Mouse (Mus musculus) neural tube, embryonic 10.5 days (tissue): ENCODE results near the gene Vmn1r53.
"Not testable (repeated sequence)": the region's sequence is repeated elsewhere in the genome, so short reads cannot be mapped to it uniquely, and the experiment has no call there.

ENCODE experiments used
- DNase-seq: peaks from one replicate; pipeline ENCODE4 v3.0.0-alpha.2; 2017; ENCODE audit warnings: low spot score; ENCODE audit errors: extremely low spot score

Gene Vmn1r53

DNA sequence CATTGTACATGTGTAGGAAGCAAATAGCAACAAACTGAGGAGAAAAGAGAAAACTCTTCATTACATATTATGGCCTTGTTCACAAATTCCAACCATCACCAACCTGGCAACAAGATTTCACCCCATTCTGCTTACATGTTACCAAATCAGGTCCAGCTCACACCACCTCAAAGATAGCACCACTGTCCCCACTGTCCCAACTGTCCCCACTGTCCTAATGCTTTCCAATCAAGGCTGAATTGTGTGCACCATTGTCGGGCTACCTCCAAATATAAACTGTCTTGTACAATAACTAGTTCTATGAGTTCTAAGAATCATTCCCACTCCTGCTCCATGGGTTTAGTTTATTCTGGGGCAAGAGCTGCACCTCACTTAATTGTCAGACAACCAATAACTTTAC, at the start of gene Vmn1r53:
Gene Vmn1r53, minus strand, starts transcription at position 101 of the 400 bp plus-strand sequence.
- no peak for DNase-seq

DNA sequence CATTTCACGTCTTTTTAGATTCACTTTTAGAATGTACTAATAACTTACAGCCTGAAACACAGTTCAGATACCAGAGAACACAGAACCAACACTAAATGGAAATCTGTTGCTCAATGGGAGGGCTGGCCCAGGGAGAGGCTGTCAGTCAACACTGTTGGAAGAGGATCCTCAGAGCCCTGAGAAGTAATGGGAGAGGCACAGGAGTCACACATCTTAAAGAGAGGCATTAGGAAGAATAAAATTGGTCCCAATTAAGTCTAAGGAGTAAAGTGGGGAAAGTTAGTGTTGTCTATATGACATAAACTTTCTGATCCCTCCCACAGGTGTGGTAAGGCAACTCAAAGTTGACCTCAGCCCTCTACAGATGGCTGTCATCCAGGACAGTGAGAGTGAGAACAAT, 21.8 kb upstream of the Vmn1r53 start, which contains the start of gene Vmn1r54:
Gene Vmn1r54, plus strand, starts transcription at position 301 of the 400 bp plus-strand sequence.
- no peak for DNase-seq

DNA sequence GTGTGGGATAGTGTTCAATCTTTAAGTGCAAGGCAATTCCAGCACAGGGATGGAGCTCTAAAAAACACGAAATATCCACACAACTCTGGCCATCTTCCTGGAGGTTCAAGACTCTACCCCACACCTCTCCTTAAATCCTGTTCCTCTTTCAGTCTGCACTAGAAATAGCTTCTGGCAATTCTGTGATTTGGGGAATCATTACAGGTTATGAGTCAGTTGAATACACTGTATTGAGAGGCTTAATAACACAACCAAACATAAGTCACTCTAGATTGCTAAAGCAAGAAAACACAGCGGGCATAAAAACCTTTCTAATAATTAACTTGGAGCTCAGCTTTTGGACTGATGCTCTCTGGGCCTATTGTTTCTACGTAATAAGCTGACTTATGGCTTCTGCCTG, 19.8 kb upstream of the Vmn1r53 start:
- no peak for DNase-seq

DNA sequence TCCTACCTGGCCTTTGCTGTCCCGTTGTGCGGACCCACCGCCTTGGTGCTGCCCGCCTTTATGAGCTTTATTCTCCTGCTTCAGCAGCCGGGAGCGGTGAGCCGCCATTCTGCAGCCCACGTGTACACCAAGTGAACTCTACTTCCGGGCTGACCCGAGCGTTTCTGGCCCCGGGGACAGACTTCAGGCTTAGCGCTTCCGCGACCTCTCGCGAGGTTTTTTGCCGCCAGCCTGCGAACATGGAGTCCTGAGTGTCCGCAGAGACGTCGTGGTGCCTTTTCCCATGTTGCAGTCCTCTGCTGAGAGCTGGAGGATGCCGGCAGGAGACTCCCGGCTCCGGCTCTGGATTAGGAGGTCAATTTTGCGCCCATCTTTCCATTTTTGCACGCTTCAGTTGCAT, 8.4 kb upstream of the Vmn1r53 start:
- DNase-seq, result no peak

DNA sequence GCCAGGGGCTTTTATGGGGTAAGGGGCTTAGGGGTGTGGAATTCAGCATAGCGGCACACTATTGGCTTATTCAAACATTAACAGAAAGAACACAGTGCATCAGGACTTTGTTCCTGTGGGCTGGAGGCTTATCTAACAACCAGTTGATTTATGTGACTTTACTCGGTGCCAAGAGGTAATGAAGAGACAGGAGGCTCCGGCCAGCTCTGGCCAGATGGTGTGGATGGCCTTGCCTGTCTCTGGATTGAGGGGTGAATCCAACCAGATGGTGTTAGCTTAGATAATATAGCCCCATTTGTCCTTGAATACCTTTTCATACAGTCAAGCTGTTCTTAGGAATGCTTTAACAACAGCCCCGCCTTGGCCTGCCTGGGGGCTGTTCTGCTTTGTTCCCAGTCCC, 7.9 kb upstream of the Vmn1r53 start:
- not testable (repeated sequence) for DNase-seq

DNA sequence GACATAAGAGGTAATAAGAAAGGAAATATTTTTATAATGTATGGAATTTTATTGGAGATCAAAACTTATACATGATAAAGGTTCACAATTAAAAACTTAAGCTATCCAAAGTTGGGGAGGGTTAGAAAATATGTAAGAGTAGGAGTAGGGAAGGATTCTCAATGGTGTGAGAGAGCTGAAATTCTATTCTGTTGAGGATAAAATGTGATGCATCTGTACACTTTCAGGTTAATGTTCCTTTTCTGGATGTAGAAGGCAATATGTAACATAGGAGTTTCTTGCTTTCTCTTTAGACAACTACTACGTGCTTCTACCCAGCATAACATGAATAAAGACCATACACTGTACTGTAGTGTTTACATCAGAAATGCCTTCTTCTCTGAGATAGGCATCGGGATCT, 21.7 kb downstream of the Vmn1r53 start, which contains the start of gene V1ra8:
Gene V1ra8, plus strand, starts transcription at position 301 of the 400 bp plus-strand sequence.
- DNase-seq, result not testable (repeated sequence)

DNA sequence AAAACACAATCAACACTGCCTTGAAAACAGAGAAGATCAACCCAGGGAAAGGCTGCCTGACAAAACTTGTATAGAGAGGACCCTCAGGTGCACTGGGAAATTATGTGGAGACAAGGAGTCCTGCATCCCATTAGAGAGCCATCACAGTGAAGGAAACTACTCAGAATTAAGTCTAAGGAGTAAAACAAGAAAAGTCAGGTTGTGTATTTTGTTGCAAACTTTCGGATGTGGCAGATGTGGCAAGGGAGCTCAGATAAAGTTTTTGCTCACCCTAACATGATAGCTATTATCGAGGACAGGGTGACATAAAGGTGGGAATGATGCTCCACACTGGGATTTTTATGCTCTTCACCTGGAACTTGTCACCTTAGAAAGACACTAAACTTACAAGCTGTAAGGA, 49.7 kb downstream of the Vmn1r53 start, which contains the start of gene Vmn1r52:
Gene Vmn1r52, plus strand, starts transcription at position 301 of the 400 bp plus-strand sequence.
- no peak for DNase-seq
